In genomic region chr7:133067321-133067841, GRCm38 (mm10) we compare ENCODE assay signal across 13 mouse cellular contexts. TPM values are rescaled to one million over a fixed set of nuclear protein-coding genes. Genes with fewer than 3 reads are reported as not detected.
A peak's percentile ranks its signal among the peaks of the same experiment; 100 is the strongest.
DNase-seq lines count a peak whose midpoint lies in the region; ATAC-seq lines count a peak whose summit lies in the region.
"Had no signal": no experiment of that assay in that cellular context is flagged by ENCODE, and none has a peak within 500 bp of the region (broad histone marks: within the 10 kb centered on the region; RNA-seq: fewer than 3 reads in every experiment).

No protein-coding gene starts in this region.

- H3K27me3 ChIP-seq in hindbrain, embryonic 10.5 days (ENCODE audit: insufficient read depth, poor library complexity, severe bottlenecking), result no peaks in the 10 kb centered on the region
- no peaks in the 10 kb centered on the region for H3K27me3 ChIP-seq in hindbrain, embryonic 11.5 days (ENCODE audit: control insufficient read depth, insufficient read depth, low read length)
- H3K27me3 ChIP-seq in forebrain, embryonic 12.5 days, result no peaks in the 10 kb centered on the region
- H3K27me3 ChIP-seq in hindbrain, embryonic 12.5 days, result no peaks in the 10 kb centered on the region
- H3K27me3 ChIP-seq in neural tube, embryonic 15.5 days (replicated peaks), result no peaks in the 10 kb centered on the region
- H3K27me3 ChIP-seq: stomach, embryonic 15.5 days had no signal

- DNase-seq in hindbrain, embryonic 10.5 days (ENCODE audit: low spot score), result no peak
- DNase-seq in hindbrain, embryonic 11.5 days (ENCODE audit: low spot score), result no peak
- DNase-seq in kidney, postnatal 10 days, result no peak
- DNase-seq: lung, adult 2 months had no signal

- H3K4me1 ChIP-seq in hindbrain, embryonic 10.5 days (replicated peaks), result peaks cover 58% of the 10 kb centered on the region
- peaks cover 15% of the 10 kb centered on the region; the same call in 1 of the 2 replicates for H3K4me1 ChIP-seq in hindbrain, embryonic 11.5 days (replicated peaks; ENCODE audit: control insufficient read depth, insufficient read depth, low read length)
- peaks cover 65% of the 10 kb centered on the region for H3K4me1 ChIP-seq in forebrain, embryonic 12.5 days
- H3K4me1 ChIP-seq in hindbrain, embryonic 12.5 days, result peaks cover 62% of the 10 kb centered on the region
- peaks cover 66% of the 10 kb centered on the region for H3K4me1 ChIP-seq in neural tube, embryonic 15.5 days
- H3K4me1 ChIP-seq: stomach, embryonic 15.5 days had no signal

- no peak for ATAC-seq in hindbrain, embryonic 11.5 days (ENCODE audit: low FRiP score)
- ATAC-seq in forebrain, embryonic 12.5 days (ENCODE audit: low FRiP score), result peak; percentile 45; the same call in 1 of the 2 replicates
- ATAC-seq in hindbrain, embryonic 12.5 days (ENCODE audit: low FRiP score), result peak; percentile 5; the same call in 1 of the 2 replicates
- peak; percentile 53; the same call in 1 of the 2 replicates for ATAC-seq in neural tube, embryonic 15.5 days (ENCODE audit: low FRiP score)
- ATAC-seq in megakaryocyte progenitor cell, adult 5-6 weeks (replicated peaks; ENCODE audit: poor library complexity), result no peak
- no peak for ATAC-seq in monocyte, adult 5-6 weeks (replicated peaks; ENCODE audit: insufficient number of reproducible peaks, low FRiP score, low TSS enrichment, poor library complexity, severe bottlenecking)
- ATAC-seq: activated CD4-positive, CD25-positive, alpha-beta regulatory T cell, adult 4 months had no signal

- peak overlapping the region; percentile 72; the same call in 1 of the 2 replicates for H3K27ac ChIP-seq in hindbrain, embryonic 10.5 days
- no peak overlapping the region for H3K27ac ChIP-seq in hindbrain, embryonic 11.5 days (ENCODE audit: low read depth, low read length)
- H3K27ac ChIP-seq in forebrain, embryonic 12.5 days, result peak overlapping the region; percentile 80
- peak overlapping the region; percentile 46 for H3K27ac ChIP-seq in hindbrain, embryonic 12.5 days
- peak overlapping the region; percentile 49 for H3K27ac ChIP-seq in neural tube, embryonic 15.5 days (replicated peaks)
- H3K27ac ChIP-seq: stomach, embryonic 15.5 days had no signal

- H3K4me2 ChIP-seq in hindbrain, embryonic 11.5 days (replicated peaks; ENCODE audit: low read depth, low read length), result no peak overlapping the region
- no peak overlapping the region for H3K4me2 ChIP-seq in forebrain, embryonic 12.5 days
- H3K4me2 ChIP-seq in hindbrain, embryonic 12.5 days (replicated peaks), result no peak overlapping the region
- H3K4me2 ChIP-seq in neural tube, embryonic 15.5 days, result no peak overlapping the region
- H3K4me2 ChIP-seq: stomach, embryonic 15.5 days had no signal

- no peak overlapping the region for H3K9ac ChIP-seq in hindbrain, embryonic 11.5 days (ENCODE audit: low read depth, low read length)
- H3K9ac ChIP-seq in forebrain, embryonic 12.5 days, result no peak overlapping the region
- no peak overlapping the region for H3K9ac ChIP-seq in hindbrain, embryonic 12.5 days
- no peak overlapping the region for H3K9ac ChIP-seq in neural tube, embryonic 15.5 days (replicated peaks)
- H3K9ac ChIP-seq: stomach, embryonic 15.5 days had no signal

- 53% methylated on average over 7 of the region's 7 CpGs for WGBS in hindbrain, embryonic 10.5 days
- 57% methylated on average over 7 of the region's 7 CpGs for WGBS in hindbrain, embryonic 11.5 days
- WGBS in forebrain, embryonic 12.5 days, result 47% methylated on average over 7 of the region's 7 CpGs
- WGBS in hindbrain, embryonic 12.5 days, result 50% methylated on average over 7 of the region's 7 CpGs
- WGBS in neural tube, embryonic 15.5 days, result 26% methylated on average over 7 of the region's 7 CpGs

- no peaks in the 10 kb centered on the region for H3K9me3 ChIP-seq in hindbrain, embryonic 10.5 days
- no peaks in the 10 kb centered on the region for H3K9me3 ChIP-seq in hindbrain, embryonic 11.5 days (ENCODE audit: control insufficient read depth, low read length)
- no peaks in the 10 kb centered on the region for H3K9me3 ChIP-seq in forebrain, embryonic 12.5 days
- H3K9me3 ChIP-seq in hindbrain, embryonic 12.5 days (replicated peaks), result no peaks in the 10 kb centered on the region
- no peaks in the 10 kb centered on the region for H3K9me3 ChIP-seq in neural tube, embryonic 15.5 days (replicated peaks)
- H3K9me3 ChIP-seq: stomach, embryonic 15.5 days had no signal

- no peak overlapping the region for H3K4me3 ChIP-seq in hindbrain, embryonic 10.5 days
- H3K4me3 ChIP-seq in hindbrain, embryonic 11.5 days (ENCODE audit: low read depth, low read length), result no peak overlapping the region
- H3K4me3 ChIP-seq in forebrain, embryonic 12.5 days (replicated peaks), result no peak overlapping the region
- H3K4me3 ChIP-seq in hindbrain, embryonic 12.5 days, result no peak overlapping the region
- no peak overlapping the region for H3K4me3 ChIP-seq in neural tube, embryonic 15.5 days (replicated peaks)
- H3K4me3 ChIP-seq: stomach, embryonic 15.5 days had no signal

- peaks cover 67% of the 10 kb centered on the region for H3K36me3 ChIP-seq in hindbrain, embryonic 10.5 days
- H3K36me3 ChIP-seq in hindbrain, embryonic 11.5 days (ENCODE audit: control insufficient read depth, insufficient read depth, low read length), result 0 out of 2 replicates have a peak, but pooled peaks cover 2% of the 10 kb centered on the region
- H3K36me3 ChIP-seq in forebrain, embryonic 12.5 days (replicated peaks), result peaks cover 17% of the 10 kb centered on the region
- peaks cover 20% of the 10 kb centered on the region for H3K36me3 ChIP-seq in hindbrain, embryonic 12.5 days
- H3K36me3 ChIP-seq in neural tube, embryonic 15.5 days, result no peaks in the 10 kb centered on the region
- H3K36me3 ChIP-seq: stomach, embryonic 15.5 days had no signal

RNA-seq across cellular contexts. Expression of gene Fgfr2, which starts 55.8 kb away (rescaled TPM):
- polyA plus RNA-seq in hindbrain, embryonic 10.5 days (2016; fragmentation: Nextera tagmentation; extraction: Ambion mirVana), result 87.4 and 92.5 TPM in 2 replicates
- 71.3 and 80.6 TPM in 2 replicates for polyA plus RNA-seq in hindbrain, embryonic 11.5 days (2014; fragmentation: Nextera tagmentation; extraction: Ambion mirVana)
- 78.4 and 89.6 TPM in 2 replicates for polyA plus RNA-seq in forebrain, embryonic 12.5 days (2016; fragmentation: Nextera tagmentation; extraction: Ambion mirVana)
- polyA plus RNA-seq in hindbrain, embryonic 12.5 days (2016; fragmentation: Nextera tagmentation; extraction: Ambion mirVana), result 79.0 and 81.1 TPM in 2 replicates
- 21.2 and 30.5 TPM in 2 replicates for polyA plus RNA-seq in neural tube, embryonic 15.5 days (2015; fragmentation: Nextera tagmentation; extraction: Ambion mirVana)
- not detected in 2 replicates for total RNA-seq in megakaryocyte progenitor cell, adult 5-6 weeks (2015)
- total RNA-seq in megakaryocyte progenitor cell, adult 5-6 weeks (2017), result not detected in 2 replicates
- total RNA-seq in monocyte, adult 5-6 weeks (2017), result not detected in 3 replicates
- total RNA-seq: CH12.LX; neutrophil, adult 5-6 weeks had no signal
- polyA plus RNA-seq: activated CD4-positive, CD25-positive, alpha-beta regulatory T cell, adult 4 months had no signal

RNA-seq across cellular contexts. Expression of gene Ctbp2, which starts 56.8 kb away (rescaled TPM):
- polyA plus RNA-seq in hindbrain, embryonic 10.5 days (2016; fragmentation: Nextera tagmentation; extraction: Ambion mirVana), result 119 and 123 TPM in 2 replicates
- polyA plus RNA-seq in hindbrain, embryonic 11.5 days (2014; fragmentation: Nextera tagmentation; extraction: Ambion mirVana), result 132 and 134 TPM in 2 replicates
- polyA plus RNA-seq in forebrain, embryonic 12.5 days (2016; fragmentation: Nextera tagmentation; extraction: Ambion mirVana), result 133 and 141 TPM in 2 replicates
- polyA plus RNA-seq in hindbrain, embryonic 12.5 days (2016; fragmentation: Nextera tagmentation; extraction: Ambion mirVana), result 110 and 115 TPM in 2 replicates
- polyA plus RNA-seq in neural tube, embryonic 15.5 days (2015; fragmentation: Nextera tagmentation; extraction: Ambion mirVana), result 50.5 and 52.0 TPM in 2 replicates
- 35.0 and 45.0 TPM in 2 replicates for total RNA-seq in megakaryocyte progenitor cell, adult 5-6 weeks (2015)
- 40.5 and 44.5 TPM in 2 replicates for total RNA-seq in megakaryocyte progenitor cell, adult 5-6 weeks (2017)
- total RNA-seq in monocyte, adult 5-6 weeks (2017), result 34.8 to 40.1 TPM (median 35.2 TPM) in 3 replicates

Comparison
In these comparisons a context has a peak if more than half of its experiments do, and no peak if none do; other contexts are left out.
1. ATAC-seq: peak in forebrain, embryonic 12.5 days (single experiment), hindbrain, embryonic 12.5 days (single experiment) and neural tube, embryonic 15.5 days (single experiment); none in hindbrain, embryonic 11.5 days (single experiment), megakaryocyte progenitor cell, adult 5-6 weeks (single experiment) and monocyte, adult 5-6 weeks (single experiment).